Mouse (Mus musculus) Patski (cell line): ENCODE results near the gene Angptl7. TPM values are rescaled to one million over a fixed set of nuclear protein-coding genes. Genes with fewer than 3 reads are reported as not detected.

Source experiments
- ATAC-seq: fragments of 100-300 bp; one replicate; pipeline ENCODE4 v1.8.0; 2021
- CTCF ChIA-PET: fragments of 350-600 bp; sonication (Branson Sonifier 250); formaldehyde crosslinking; loops from one replicate; lab custom pipeline; 2022; ENCODE audit warnings: inconsistent platforms; lab: Charles Lee
- POLR2A ChIA-PET: fragments of 350-600 bp; sonication (Branson Sonifier 250); formaldehyde crosslinking; loops from one replicate; lab custom pipeline; 2022; ENCODE audit warnings: antibody characterized with exemption, inconsistent platforms; lab: Charles Lee
- DNase-seq: peaks from one replicate; pipeline ENCODE4 v3.0.0-alpha.2; 2011; ENCODE audit warnings: low read depth, low spot score
- H3K27me3 ChIP-seq: fragments of 371-371 bp; one replicate; pipeline ENCODE4 v1.5.1; 2021
- CTCF ChIP-seq: fragments of 100-300 bp; IDR thresholded peaks from one replicate; pipeline ENCODE4 v1.5.1; 2021
- in situ Hi-C: fragments of 300-500 bp; cut with MboI; formaldehyde crosslinking; loops from 3 replicates; pipeline ENCODE4 v1.11.1; 2018; ENCODE audit warnings: low pct_unique_long_range_greater_than_20kb, mixed read lengths
- polyA plus RNA-seq: library from polyadenylated mRNA; unstranded; gene quantifications from one replicate; pipeline ENCODE4 v1.2.3, GENCODE M21; 2021

The Angptl7 gene
- 0.13 TPM for polyA plus RNA-seq

GRCm38 (mm10) chr4:148500410-148500867, at the start of gene Angptl7:
Gene Angptl7, minus strand, starts transcription at chr4:148500460.
- POLR2A ChIA-PET: no interaction called here
- in situ Hi-C loops: no loop called here
- TF ChIP-seq CTCF: no peak
- no peak for ATAC-seq
- CTCF ChIA-PET: interaction anchor here (1.4 kb wide), 1 partner anchor 9 kb away, joined by 5 read pairs; no protein-coding TSS in a partner anchor
- H3K27me3 ChIP-seq: no peaks in the 10 kb centered on the region
- DNase-seq: no peak

GRCm38 (mm10) chr4:148549106-148549505, 48.8 kb upstream of the Angptl7 start:
- no peak for TF ChIP-seq CTCF
- in situ Hi-C loops: no loop called here
- ATAC-seq (no peak), DNase-seq (no peak)
- ChIA-PET POLR2A (no interaction called here), CTCF (no interaction called here)
- no peaks in the 10 kb centered on the region for H3K27me3 ChIP-seq

GRCm38 (mm10) chr4:148535876-148536275, 35.6 kb upstream of the Angptl7 start:
- POLR2A ChIA-PET: no interaction called here
- in situ Hi-C loops: no loop called here
- TF ChIP-seq CTCF: no peak
- no peak for ATAC-seq
- DNase-seq: no peak
- CTCF ChIA-PET: no interaction called here
- no peaks in the 10 kb centered on the region for H3K27me3 ChIP-seq

- no peaks in the 10 kb centered on the region for H3K27me3 ChIP-seq
- in situ Hi-C loops: no loop called here
- CTCF ChIA-PET: no interaction called here
- no peak for DNase-seq
- TF ChIP-seq CTCF: no peak
- ATAC-seq: no peak
- POLR2A ChIA-PET: no interaction called here
Measured at GRCm38 (mm10) chr4:148533613-148534328, 33.5 kb upstream of the Angptl7 start.

DNA sequence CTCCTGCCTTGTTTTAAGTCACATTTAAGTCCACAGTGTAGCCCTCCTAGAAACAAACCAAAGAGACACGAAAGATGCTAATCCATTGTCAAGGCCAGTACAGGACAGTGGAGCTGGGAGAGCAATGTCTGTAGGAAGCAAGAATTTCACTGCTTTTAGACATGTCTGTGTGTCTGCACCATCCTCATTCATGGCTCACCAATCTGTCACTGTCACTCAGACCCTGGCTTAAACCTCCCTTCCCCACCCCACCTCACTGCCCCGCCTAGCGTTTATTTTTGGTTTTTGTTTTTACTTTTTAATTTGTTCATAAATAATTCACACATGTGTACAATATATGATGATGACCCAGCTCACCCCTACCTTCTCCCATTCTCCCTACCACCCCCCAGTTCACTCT, 32.3 kb upstream of the Angptl7 start:
- ATAC-seq (no peak), DNase-seq (no peak)
- H3K27me3 ChIP-seq: no peaks in the 10 kb centered on the region
- CTCF ChIA-PET: no interaction called here
- no peak for TF ChIP-seq CTCF
- POLR2A ChIA-PET: no interaction called here
- in situ Hi-C loops: no loop called here

- in situ Hi-C loops: no loop called here
- TF ChIP-seq CTCF: no peak
- ATAC-seq (no peak), DNase-seq (no peak)
- CTCF ChIA-PET: no interaction called here
- POLR2A ChIA-PET: no interaction called here
- no peaks in the 10 kb centered on the region for H3K27me3 ChIP-seq
Measured at GRCm38 (mm10) chr4:148531341-148531740, 31.1 kb upstream of the Angptl7 start.

- ChIA-PET CTCF (no interaction called here), POLR2A (no interaction called here)
- ATAC-seq: no peak
- H3K27me3 ChIP-seq: no peaks in the 10 kb centered on the region
- in situ Hi-C loops: no loop called here
- no peak for DNase-seq
- TF ChIP-seq CTCF: no peak
Measured at GRCm38 (mm10) chr4:148530778-148531177, 30.5 kb upstream of the Angptl7 start.

GRCm38 (mm10) chr4:148530351-148530750, 30.1 kb upstream of the Angptl7 start:
- POLR2A ChIA-PET: no interaction called here
- in situ Hi-C loops: no loop called here
- CTCF ChIA-PET: no interaction called here

DNA sequence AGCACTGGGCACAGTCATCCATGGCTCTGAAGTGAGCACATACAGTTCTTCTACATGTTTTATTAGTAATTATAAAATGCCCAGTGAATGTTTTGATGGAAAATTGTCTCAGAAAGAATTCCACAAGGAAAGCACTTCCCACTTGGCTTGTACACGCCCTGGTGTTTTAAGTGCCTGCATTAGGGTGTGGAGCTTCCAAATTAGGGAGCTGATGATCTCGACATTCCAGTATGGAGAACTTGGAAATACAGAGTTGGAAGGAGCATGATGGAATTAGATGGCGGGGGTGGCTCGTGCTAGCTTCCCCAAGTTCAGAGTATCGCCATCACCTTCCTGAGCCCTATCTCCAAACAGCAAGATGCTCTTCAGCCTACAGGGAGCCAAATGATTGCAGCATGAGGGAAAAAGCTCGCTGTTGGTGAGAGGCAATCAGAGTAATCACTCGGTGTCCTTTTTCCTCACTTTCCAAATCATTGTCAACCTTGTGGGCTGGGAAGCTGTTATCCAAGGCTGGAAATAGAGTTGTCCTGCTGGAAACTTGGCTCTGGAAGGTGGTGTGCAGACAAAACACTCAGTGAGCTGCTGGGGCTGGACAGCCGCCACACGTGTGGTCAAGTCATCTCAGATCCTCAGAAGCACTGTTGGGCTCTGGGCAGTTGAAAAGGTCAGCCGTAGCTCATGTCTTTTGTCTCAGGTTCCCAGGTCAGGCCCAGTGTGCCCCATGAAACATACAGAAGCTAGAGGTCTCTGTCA, 27.1 kb upstream of the Angptl7 start:
- POLR2A ChIA-PET: no interaction called here
- DNase-seq: no peak
- ATAC-seq: no peak
- no peak for TF ChIP-seq CTCF
- in situ Hi-C loops: no loop called here
- H3K27me3 ChIP-seq: no peaks in the 10 kb centered on the region
- CTCF ChIA-PET: interaction anchor here (1.2 to 1.6 kb wide), 3 partner anchors 13 to 65 kb away, joined by 3 to 4 read pairs (median 4); no protein-coding TSS in a partner anchor

More at GRCm38 (mm10) chr4:148530351-148530750, 30.1 kb upstream of the Angptl7 start:
- no peaks in the 10 kb centered on the region for H3K27me3 ChIP-seq
- TF ChIP-seq CTCF: no peak
- no peak for DNase-seq
- ATAC-seq: no peak

DNA sequence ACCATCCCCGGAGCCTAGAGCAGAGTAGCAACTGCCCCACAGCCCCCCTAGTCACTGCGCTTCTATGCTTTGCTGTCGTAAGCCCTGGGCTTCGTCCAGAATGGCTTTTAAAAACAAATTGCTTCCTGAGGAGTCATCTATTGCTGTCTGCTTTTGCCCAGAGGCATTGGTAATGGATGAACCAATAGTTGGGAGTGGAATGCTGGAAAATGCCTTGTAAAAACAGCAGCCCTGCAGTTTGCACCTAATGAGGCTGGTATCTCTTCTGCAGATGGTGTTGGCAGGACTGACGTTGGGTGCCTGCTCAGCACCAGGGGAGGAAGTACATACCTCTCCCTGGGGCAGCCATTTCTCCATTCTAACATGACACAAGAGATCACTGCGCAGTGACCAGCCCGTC, 23.3 kb upstream of the Angptl7 start:
- ChIA-PET POLR2A (interaction anchor here (0.6 kb wide), 1 partner anchor 348 kb away, joined by 5 read pairs; no protein-coding TSS in a partner anchor), CTCF (interaction anchor here (1.0 to 1.8 kb wide), 4 partner anchors 10 to 14 kb away, joined by 3 to 5 read pairs (median 4); no protein-coding TSS in a partner anchor)
- peak; percentile 96 for ATAC-seq
- DNase-seq: peak; percentile 93
- TF ChIP-seq CTCF: no peak
- no peaks in the 10 kb centered on the region for H3K27me3 ChIP-seq
- in situ Hi-C loops: no loop called here
